Mouse (Mus musculus) spleen, adult 2 months (tissue): Measurements from ENCODE around the gene Trabd2b. TPM values are rescaled to one million over a fixed set of nuclear protein-coding genes. Genes with fewer than 3 reads are reported as not detected.

Experiments used
- DNase-seq, 2 experiments: peaks; one replicate each; pipeline versions ENCODE4 v3.0.0 to v3.0.0-alpha.2; 2012 to 2021; ENCODE audit warnings: low spot score in 2 of 2, low read depth in 1 of 2
- H3K27ac ChIP-seq: fragments of 200-500 bp; 2 replicates; pipeline ENCODE4 v1.5.1; 2012; ENCODE audit warnings: low read length, inconsistent platforms; ENCODE audit not compliant: insufficient read depth
- H3K27me3 ChIP-seq: fragments of 200-500 bp; 2 replicates; pipeline ENCODE4 v1.6.1; 2012; ENCODE audit warnings: mild to moderate bottlenecking, moderate library complexity, low read length, inconsistent platforms; ENCODE audit not compliant: control insufficient read depth, insufficient read depth
- H3K36me3 ChIP-seq: fragments of 200-500 bp; 2 replicates; pipeline ENCODE4 v1.6.1; 2012; ENCODE audit warnings: mild to moderate bottlenecking, low read length, inconsistent platforms; ENCODE audit not compliant: control insufficient read depth, insufficient read depth
- H3K4me1 ChIP-seq: fragments of 200-500 bp; 2 replicates; pipeline ENCODE4 v1.6.1; 2011; ENCODE audit warnings: inconsistent platforms; ENCODE audit not compliant: control insufficient read depth, insufficient read depth, insufficient read length
- H3K4me3 ChIP-seq: fragments of 200-500 bp; 2 replicates; pipeline ENCODE4 v1.5.1; 2011; ENCODE audit warnings: mild to moderate bottlenecking, inconsistent platforms; ENCODE audit not compliant: insufficient read depth, insufficient read length; ENCODE audit errors: extremely low read depth
- CTCF ChIP-seq: fragments of 200-500 bp; IDR thresholded peaks from 2 replicates; pipeline ENCODE4 v1.5.1; 2011; ENCODE audit warnings: mild to moderate bottlenecking, inconsistent platforms; ENCODE audit not compliant: insufficient read depth, insufficient read length, insufficient replicate concordance; ENCODE audit errors: extremely low read depth
- POLR2A ChIP-seq: fragments of 200-500 bp; IDR thresholded peaks from 2 replicates; pipeline ENCODE4 v1.6.1; 2011; ENCODE audit warnings: low read depth, low read length, inconsistent platforms
- WGBS: fragments of 180-500 bp; shearing (Covaris S2); methylation state at CpG from one replicate; pipeline ENCODE4 v1.1.7; 2018; 5-methylcytosine and 5-hydroxymethylcytosine counted together
- polyA plus RNA-seq: library from polyadenylated mRNA; depleted of rRNA; stranded (reverse); fragments of >200 nt; gene quantifications from 2 replicates; pipeline ENCODE4 v1.2.3, GENCODE M21; 2012

Gene Trabd2b
- polyA plus RNA-seq, 1 experiment: 0.42 TPM

GRCm38 (mm10) chr4:114560638-114561216 is 154.2 kb downstream of the Trabd2b start:
- no peak overlapping the region for H3K27ac ChIP-seq
- DNase-seq: no peak
- H3K36me3 ChIP-seq: no peaks in the 10 kb centered on the region
- no peaks in the 10 kb centered on the region for H3K4me1 ChIP-seq
- no peaks in the 10 kb centered on the region for H3K27me3 ChIP-seq
- 91% methylated on average over 17 of the region's 17 CpGs for WGBS
- no peak overlapping the region for H3K4me3 ChIP-seq
- TF ChIP-seq POLR2A: no peak
- no peak for TF ChIP-seq CTCF

DNA sequence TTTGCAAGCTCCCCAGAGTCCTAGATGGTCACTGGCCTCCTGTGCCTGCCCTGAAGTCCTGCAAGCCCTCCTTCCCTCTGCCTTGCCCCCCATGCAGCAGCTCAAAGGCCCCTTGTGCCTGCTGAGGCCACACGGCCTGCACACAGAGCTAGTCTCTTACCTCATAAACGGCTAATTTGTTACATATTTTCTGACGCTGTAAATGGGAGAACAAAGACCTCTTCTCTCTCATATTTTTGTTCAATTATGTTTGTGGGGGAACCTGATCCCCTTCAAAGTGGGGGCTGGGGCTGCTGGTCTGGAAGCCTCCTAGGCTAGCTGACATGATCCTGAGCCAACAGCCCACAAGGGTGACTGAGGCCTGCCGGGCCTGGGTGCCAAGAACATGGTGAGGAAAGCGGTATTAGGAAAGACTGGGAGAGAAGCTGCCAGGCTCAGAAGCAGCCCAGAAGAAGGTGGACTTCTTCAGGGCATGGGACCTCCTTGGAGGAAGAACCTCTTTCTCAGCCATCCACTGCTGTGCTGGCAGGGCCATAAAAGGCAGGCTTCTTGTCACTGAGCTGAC is 157.7 kb downstream of the Trabd2b start:
- Histone ChIP-seq H3K27me3 (no peaks in the 10 kb centered on the region), H3K4me3 (no peak overlapping the region), H3K36me3 (no peaks in the 10 kb centered on the region), H3K4me1 (no peaks in the 10 kb centered on the region), H3K27ac (no peak overlapping the region)
- no peak for DNase-seq
- 86% methylated on average over 5 of the region's 5 CpGs for WGBS
- TF ChIP-seq POLR2A (no peak), CTCF (no peak)

GRCm38 (mm10) chr4:114567594-114567993 is 161.1 kb downstream of the Trabd2b start:
- Histone ChIP-seq H3K36me3 (no peaks in the 10 kb centered on the region), H3K27ac (no peak overlapping the region), H3K27me3 (no peaks in the 10 kb centered on the region), H3K4me3 (no peak overlapping the region), H3K4me1 (no peaks in the 10 kb centered on the region)
- no peak for DNase-seq
- TF ChIP-seq CTCF: no peak
- no peak for TF ChIP-seq POLR2A
- WGBS: 36% methylated on average over 6 of the region's 6 CpGs

- Histone ChIP-seq H3K27me3 (no peaks in the 10 kb centered on the region), H3K27ac (no peak overlapping the region), H3K4me3 (no peak overlapping the region), H3K36me3 (no peaks in the 10 kb centered on the region), H3K4me1 (no peaks in the 10 kb centered on the region)
- WGBS: 92% methylated on average over 1 of the region's 1 CpGs
- no peak for TF ChIP-seq POLR2A
- TF ChIP-seq CTCF: no peak
- DNase-seq: no peak
Observed at GRCm38 (mm10) chr4:114568081-114568605, 161.6 kb downstream of the Trabd2b start.

- WGBS: 61% methylated on average over 12 of the region's 12 CpGs
- TF ChIP-seq POLR2A (no peak), CTCF (no peak)
- Histone ChIP-seq H3K27ac (no peak overlapping the region), H3K4me3 (no peak overlapping the region), H3K36me3 (no peaks in the 10 kb centered on the region), H3K27me3 (no peaks in the 10 kb centered on the region), H3K4me1 (no peaks in the 10 kb centered on the region)
- no peak for DNase-seq
Observed at GRCm38 (mm10) chr4:114578153-114578950, 171.8 kb downstream of the Trabd2b start.

DNA sequence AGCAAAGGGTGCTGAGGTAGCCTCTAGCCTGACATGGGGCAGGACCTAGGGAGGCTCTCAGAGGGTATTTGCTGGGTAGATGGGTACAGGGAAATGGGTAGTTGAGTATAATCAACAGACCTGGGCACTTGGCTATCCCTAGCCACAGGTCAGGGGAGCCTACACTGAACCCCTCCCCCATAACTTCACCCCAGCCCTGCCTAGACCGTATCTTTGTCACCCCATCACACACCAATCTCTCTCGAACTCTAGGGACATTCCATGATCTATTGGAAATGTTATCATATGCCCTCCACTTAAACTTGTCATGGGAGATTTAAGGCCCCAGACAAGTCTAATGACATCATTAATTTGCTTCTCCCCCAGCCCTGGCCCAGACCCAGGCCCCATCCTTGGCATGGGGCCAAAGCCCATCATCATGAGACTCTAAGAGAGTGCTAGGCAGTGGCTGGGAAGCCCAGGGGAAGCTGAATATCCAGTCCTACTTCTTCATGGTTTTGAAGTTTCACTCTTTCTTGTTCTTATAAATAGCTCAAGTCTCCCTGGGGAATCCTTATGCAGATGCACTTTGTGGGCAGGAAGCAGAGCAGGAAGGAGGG is 177.1 kb downstream of the Trabd2b start:
- Histone ChIP-seq H3K27me3 (no peaks in the 10 kb centered on the region), H3K4me3 (no peak overlapping the region), H3K27ac (no peak overlapping the region), H3K4me1 (no peaks in the 10 kb centered on the region), H3K36me3 (no peaks in the 10 kb centered on the region)
- TF ChIP-seq POLR2A: no peak
- no peak for TF ChIP-seq CTCF
- 89% methylated on average over 2 of the region's 2 CpGs for WGBS
- DNase-seq: no peak
